Comparison of ENCODE assay signal across 19 mouse cellular contexts in genomic region chr11:86925085-86925638, GRCm38 (mm10).
DNase-seq lines count a peak whose midpoint lies in the region; ATAC-seq and TF ChIP-seq lines count a peak whose summit lies in the region.
"Had no signal": no experiment of that assay in that cellular context is flagged by ENCODE, and none has a peak within 500 bp of the region (broad histone marks: within the 10 kb centered on the region; RNA-seq: fewer than 3 reads in every experiment).

No protein-coding gene starts in this region.

- H3K9ac ChIP-seq in CH12.LX (ENCODE audit: insufficient read depth, low read depth): no peak overlapping the region
- no peak overlapping the region for H3K9ac ChIP-seq in midbrain, embryonic 16.5 days (ENCODE audit: low read depth, low read length)
- H3K9ac ChIP-seq: hindbrain, embryonic 13.5 days; intestine, embryonic 15.5 days; liver, embryonic 14.5 days had no signal

- ATAC-seq in inflammation-experienced regulatory T-cells, adult 6 months: peak; percentile 65
- no peak for ATAC-seq in midbrain, embryonic 16.5 days
- ATAC-seq: forebrain, embryonic 16.5 days; intestine, embryonic 15.5 days; lung, postnatal 0 days had no signal

- H3K27me3 ChIP-seq in CH12.LX (replicated peaks): peaks cover 27% of the 10 kb centered on the region
- H3K27me3 ChIP-seq in midbrain, embryonic 16.5 days (ENCODE audit: control insufficient read depth, insufficient read depth, low read depth, low read length): no peaks in the 10 kb centered on the region
- H3K27me3 ChIP-seq: hindbrain, embryonic 13.5 days; intestine, embryonic 15.5 days had no signal

- H3K4me3 ChIP-seq in CH12.LX (replicated peaks in 1 of 3; ENCODE audit: low read depth in 2 of 3, low read length in 2 of 3, poor library complexity in 1 of 3): peak overlapping the region in 1 of 3 experiments; percentile 6
- H3K4me3 ChIP-seq in midbrain, embryonic 16.5 days (ENCODE audit: low read depth, low read length): no peak overlapping the region
- H3K4me3 ChIP-seq: hindbrain, embryonic 13.5 days; intestine, embryonic 15.5 days had no signal

- no peaks in the 10 kb centered on the region for H3K36me3 ChIP-seq in CH12.LX (replicated peaks in 1 of 2; ENCODE audit: control insufficient read depth in 1 of 2, insufficient read depth in 1 of 2, low read length in 1 of 2)
- no peaks in the 10 kb centered on the region for H3K36me3 ChIP-seq in midbrain, embryonic 16.5 days (ENCODE audit: control insufficient read depth, insufficient read depth, low read length)
- H3K36me3 ChIP-seq: hindbrain, embryonic 13.5 days; intestine, embryonic 15.5 days had no signal

- 86% methylated on average over 9 of the region's 9 CpGs for WGBS in midbrain, embryonic 16.5 days

- no peak for TF ChIP-seq CTCF in CH12.LX (conservative IDR thresholded peaks at IDR 0.05 in 1 of 2, IDR thresholded peaks at IDR 0.05 in 1 of 2; ENCODE audit: low read depth in 2 of 2, low read length in 2 of 2)

- no peaks in the 10 kb centered on the region for H3K9me3 ChIP-seq in CH12.LX (replicated peaks; ENCODE audit: low read length)
- H3K9me3 ChIP-seq in midbrain, embryonic 16.5 days (replicated peaks; ENCODE audit: control insufficient read depth, low read length, poor library complexity, severe bottlenecking): no peaks in the 10 kb centered on the region
- H3K9me3 ChIP-seq: hindbrain, embryonic 13.5 days; intestine, embryonic 15.5 days had no signal

- H3K4me2 ChIP-seq in CH12.LX (ENCODE audit: insufficient read depth, low read depth, poor library complexity, severe bottlenecking): peak overlapping the region; percentile 60
- H3K4me2 ChIP-seq in midbrain, embryonic 16.5 days (ENCODE audit: low read length): no peak overlapping the region
- H3K4me2 ChIP-seq: heart, embryonic 11.5 days; hindbrain, embryonic 13.5 days; intestine, embryonic 15.5 days had no signal

- in situ Hi-C loops in CH12.LX (cut with MboI; ENCODE audit: low pct_ligation_motif_present, low pct_unique_long_range_greater_than_20kb, low sequenced_read_pairs): no loop called here

- dilution Hi-C loops in CH12.LX (cut with MboI; ENCODE audit: extremely low pct_ligation_motif_present, extremely low pct_unique_long_range_greater_than_20kb, low sequenced_read_pairs): no loop called here

- DNase-seq in 416B (ENCODE audit: low read depth): peak; percentile 88
- peak; percentile 85 for DNase-seq in CH12.LX (ENCODE audit: extremely low read depth)
- DNase-seq in thymus, postnatal 14 days: peak; percentile 49
- DNase-seq in urinary bladder, postnatal 10 days (ENCODE audit: low spot score): no peak
- DNase-seq in cerebellum, postnatal 14 days: no peak
- DNase-seq: cerebellum, adult 9-11 months; embryo, embryonic 11 days; heart, postnatal 10 days; kidney, postnatal 36 days; layer of hippocampus, adult 9-11 months; retina, postnatal 1 day had no signal

- peaks cover 7 to 44% of the 10 kb centered on the region in 2 experiments for H3K4me1 ChIP-seq in CH12.LX (ENCODE audit: control insufficient read depth in 1 of 2, insufficient read depth in 2 of 2)
- H3K4me1 ChIP-seq in midbrain, embryonic 16.5 days (ENCODE audit: control insufficient read depth, insufficient read depth, low read length): peaks cover 5% of the 10 kb centered on the region; the same call in 1 of the 2 replicates

- TF ChIP-seq POLR2A in CH12.LX (IDR thresholded peaks at IDR 0.05; ENCODE audit: low read depth, low read length): no peak

- no peaks in the 10 kb centered on the region for H3K79me2 ChIP-seq in CH12.LX (replicated peaks; ENCODE audit: control insufficient read depth, extremely low read depth, insufficient read depth, poor library complexity, severe bottlenecking)

- H3K27ac ChIP-seq in CH12.LX (ENCODE audit: insufficient read depth, low read depth): no peak overlapping the region
- no peak overlapping the region for H3K27ac ChIP-seq in midbrain, embryonic 16.5 days (ENCODE audit: low read length)
- H3K27ac ChIP-seq: hindbrain, embryonic 13.5 days; intestine, embryonic 15.5 days; liver, embryonic 14.5 days had no signal

- TF ChIP-seq RAD21 in CH12.LX (IDR thresholded peaks at IDR 0.05; ENCODE audit: low read depth, low read length): no peak; the same call in 1 of the 2 replicates

- TF ChIP-seq EP300 in CH12.LX (IDR thresholded peaks at IDR 0.05; ENCODE audit: low read length): peak; percentile 89

TF ChIP-seq in CH12.LX, 34 proteins besides CTCF, POLR2A, EP300 and RAD21:
- peak; percentile 73 for TF ChIP-seq ETS1 (conservative IDR thresholded peaks at IDR 0.05; ENCODE audit: low read depth, low read length)
- TF ChIP-seq MAZ (IDR thresholded peaks at IDR 0.05; ENCODE audit: low read depth, low read length): 0 out of 2 replicates have a peak, but pooled peaks have one; percentile 36
- TF ChIP-seq MAFK (IDR thresholded peaks at IDR 0.05; ENCODE audit: insufficient replicate concordance, low read length): peak; percentile 87
- TF ChIP-seq JUND (conservative IDR thresholded peaks at IDR 0.05; ENCODE audit: low read depth, low read length): peak; percentile 58
- TF ChIP-seq IRF4 (IDR thresholded peaks at IDR 0.05; ENCODE audit: low read depth, low read length): peak; percentile 82
- no peak for TF ChIP-seq ZC3H11A (IDR thresholded peaks at IDR 0.05; ENCODE audit: low read depth, low read length)
- no peak for TF ChIP-seq NELFE (IDR thresholded peaks at IDR 0.05; ENCODE audit: low read depth, low read length)
- TF ChIP-seq KAT2A (IDR thresholded peaks at IDR 0.05; ENCODE audit: insufficient replicate concordance, low read length): no peak
- TF ChIP-seq MYC (IDR thresholded peaks at IDR 0.05; ENCODE audit: low read depth, low read length): no peak
- no peak for TF ChIP-seq RCOR1 (conservative IDR thresholded peaks at IDR 0.05; ENCODE audit: low read depth, low read length)
- TF ChIP-seq TBP (conservative IDR thresholded peaks at IDR 0.05; ENCODE audit: low read depth, low read length): peak; percentile 71; the same call in 1 of the 2 replicates
- no peak for TF ChIP-seq ZKSCAN1 (IDR thresholded peaks at IDR 0.05; ENCODE audit: borderline replicate concordance, low read depth, low read length)
- TF ChIP-seq ZNF384 (IDR thresholded peaks at IDR 0.05; ENCODE audit: low read depth, low read length): peak; percentile 68
- TF ChIP-seq POLR2AphosphoS2 (IDR thresholded peaks at IDR 0.05; ENCODE audit: low read depth, low read length): no peak
- TF ChIP-seq HCFC1 (IDR thresholded peaks at IDR 0.05; ENCODE audit: low read depth, low read length): 0 out of 2 replicates have a peak, but pooled peaks have one; percentile 21
- TF ChIP-seq MAX (IDR thresholded peaks at IDR 0.05; ENCODE audit: low read length): no peak
- no peak for TF ChIP-seq USF2 (conservative IDR thresholded peaks at IDR 0.05; ENCODE audit: low read depth, low read length)
- 0 out of 2 replicates have a peak, but pooled peaks have one; percentile 12 for TF ChIP-seq SMC3 (IDR thresholded peaks at IDR 0.05; ENCODE audit: low read depth, low read length)
- TF ChIP-seq JUN (IDR thresholded peaks at IDR 0.05; ENCODE audit: insufficient read depth, low read depth, low read length): peak; percentile 31; the same call in 1 of the 2 replicates
- no peak; the same call in 1 of the 2 replicates for TF ChIP-seq SIN3A (IDR thresholded peaks at IDR 0.05; ENCODE audit: low read length)
- TF ChIP-seq UBTF (IDR thresholded peaks at IDR 0.05; ENCODE audit: low read depth, low read length): no peak
- TF ChIP-seq E2F4 (IDR thresholded peaks at IDR 0.05; ENCODE audit: insufficient replicate concordance, low read depth, low read length): no peak
- no peak for TF ChIP-seq USF1 (IDR thresholded peaks at IDR 0.05; ENCODE audit: low read depth, low read length)
- TF ChIP-seq CHD2 (IDR thresholded peaks at IDR 0.05; ENCODE audit: low read length): 0 out of 2 replicates have a peak, but pooled peaks have one; percentile 34
- TF ChIP-seq NRF1 (IDR thresholded peaks at IDR 0.05; ENCODE audit: low read depth, low read length): no peak
- TF ChIP-seq CHD1 (IDR thresholded peaks at IDR 0.05; ENCODE audit: low read depth, low read length): no peak
- no peak for TF ChIP-seq MXI1 (IDR thresholded peaks at IDR 0.05; ENCODE audit: low read depth, low read length)
- peak; percentile 73 for TF ChIP-seq BHLHE40 (IDR thresholded peaks at IDR 0.05; ENCODE audit: low read depth, low read length)
- TF ChIP-seq PAX5 (IDR thresholded peaks at IDR 0.05; ENCODE audit: low read length): no peak
- TF ChIP-seq ZMIZ1 (IDR thresholded peaks at IDR 0.05; ENCODE audit: low read depth, low read length): no peak
- no peak for TF ChIP-seq GABPA (IDR thresholded peaks at IDR 0.05; ENCODE audit: insufficient replicate concordance, low read depth, low read length)
- TF ChIP-seq ELF1 (IDR thresholded peaks at IDR 0.05; ENCODE audit: low read depth, low read length): peak; percentile 58; the same call in 1 of the 2 replicates
- no peak for TF ChIP-seq MEF2A (IDR thresholded peaks at IDR 0.05; ENCODE audit: borderline replicate concordance, low read depth, low read length)
- peak; percentile 76; the same call in 1 of the 2 replicates for TF ChIP-seq TCF12 (IDR thresholded peaks at IDR 0.05; ENCODE audit: low read depth, low read length)

Comparison
In these comparisons a context has a peak if more than half of its experiments do, and no peak if none do; other contexts are left out.
1. DNase-seq: peak in 416B (single experiment), CH12.LX (single experiment) and thymus, postnatal 14 days (single experiment); none in urinary bladder, postnatal 10 days (single experiment) and cerebellum, postnatal 14 days (0 of 2).